Mouse (Mus musculus) cortical plate, adult 2 months (tissue): ENCODE measurements at regions not wholly inside any gene's neighbourhood (a gene's known extent, or its start where the extent isn't known, plus 50 kb on each side); places are given as distances from the start of the nearest gene placed in this dataset.

Source experiments
- H3K27ac ChIP-seq: fragments of 200-500 bp; 2 replicates; pipeline ENCODE4 v1.5.1; 2012; ENCODE audit warnings: low read length, control low read depth, inconsistent platforms; ENCODE audit not compliant: insufficient read depth
- H3K4me1 ChIP-seq: fragments of 200-500 bp; 2 replicates; pipeline ENCODE4 v1.6.1; 2011; ENCODE audit warnings: low read length; ENCODE audit not compliant: control insufficient read depth, insufficient read depth
- H3K4me3 ChIP-seq: fragments of 200-500 bp; 2 replicates; pipeline ENCODE4 v1.5.1; 2011; ENCODE audit warnings: mild to moderate bottlenecking, low read length, control low read depth; ENCODE audit not compliant: insufficient read depth
- CTCF ChIP-seq: fragments of 200-500 bp; IDR thresholded peaks from 2 replicates; pipeline ENCODE4 v1.5.1; 2011; ENCODE audit warnings: mild to moderate bottlenecking, control low read depth, low read length; ENCODE audit not compliant: insufficient read depth; ENCODE audit errors: extremely low read depth
- POLR2A ChIP-seq: fragments of 200-500 bp; IDR thresholded peaks from 2 replicates; pipeline ENCODE4 v1.6.1; 2011; ENCODE audit warnings: mild to moderate bottlenecking, low read length, control low read depth; ENCODE audit not compliant: insufficient read depth; ENCODE audit errors: extremely low read depth

- no peak overlapping the region for H3K4me3 ChIP-seq
- 0 out of 2 replicates have a peak, but pooled peaks cover 1% of the 10 kb centered on the region for H3K4me1 ChIP-seq
- H3K27ac ChIP-seq = 0 out of 2 replicates have a peak overlapping the region, but pooled peaks have one; percentile 59
- TF ChIP-seq CTCF (no peak), POLR2A (0 out of 2 replicates have a peak, but pooled peaks have one; percentile 37)
Measured at GRCm38 (mm10) chr3:120865036-120865435, 306.5 kb downstream of the Rwdd3 start.

- H3K4me1 ChIP-seq = 0 out of 2 replicates have a peak, but pooled peaks cover 1% of the 10 kb centered on the region
- no peak for TF ChIP-seq POLR2A
- no peak for TF ChIP-seq CTCF
- no peak overlapping the region for H3K27ac ChIP-seq
- H3K4me3 ChIP-seq = no peak overlapping the region
Measured at GRCm38 (mm10) chr3:120861641-120862040, 309.9 kb downstream of the Rwdd3 start.

GRCm38 (mm10) chr3:120858281-120858680, 313.2 kb downstream of the Rwdd3 start:
- no peak for TF ChIP-seq POLR2A
- TF ChIP-seq CTCF = no peak
- no peak overlapping the region for H3K27ac ChIP-seq
- H3K4me3 ChIP-seq = no peak overlapping the region
- no peaks in the 10 kb centered on the region for H3K4me1 ChIP-seq

- TF ChIP-seq POLR2A (no peak), CTCF (no peak)
- H3K4me1 ChIP-seq = no peaks in the 10 kb centered on the region
- H3K27ac ChIP-seq = no peak overlapping the region
- no peak overlapping the region for H3K4me3 ChIP-seq
Measured at GRCm38 (mm10) chr3:120854322-120854721, 317.2 kb downstream of the Rwdd3 start.

GRCm38 (mm10) chr3:120843623-120844022, 327.9 kb downstream of the Rwdd3 start:
- H3K4me1 ChIP-seq = no peaks in the 10 kb centered on the region
- no peak for TF ChIP-seq POLR2A
- TF ChIP-seq CTCF = no peak
- H3K4me3 ChIP-seq = no peak overlapping the region
- H3K27ac ChIP-seq = no peak overlapping the region

- TF ChIP-seq CTCF = no peak
- TF ChIP-seq POLR2A = no peak
- Histone ChIP-seq H3K27ac (no peak overlapping the region), H3K4me1 (no peaks in the 10 kb centered on the region), H3K4me3 (no peak overlapping the region)
Measured at GRCm38 (mm10) chr3:120823536-120823935, 348.0 kb downstream of the Rwdd3 start.

- Histone ChIP-seq H3K27ac (no peak overlapping the region), H3K4me1 (no peaks in the 10 kb centered on the region), H3K4me3 (no peak overlapping the region)
- TF ChIP-seq CTCF (no peak), POLR2A (no peak)
Measured at GRCm38 (mm10) chr3:120811901-120812300, 359.6 kb downstream of the Rwdd3 start.

- H3K4me1 ChIP-seq = no peaks in the 10 kb centered on the region
- TF ChIP-seq POLR2A (no peak), CTCF (no peak)
Measured at GRCm38 (mm10) chr3:120810527-120810926, 361.0 kb downstream of the Rwdd3 start.

GRCm38 (mm10) chr3:120810048-120810447, 361.4 kb downstream of the Rwdd3 start:
- H3K27ac ChIP-seq = no peak overlapping the region
- H3K4me3 ChIP-seq = no peak overlapping the region
- H3K4me1 ChIP-seq = no peaks in the 10 kb centered on the region
- TF ChIP-seq CTCF (no peak), POLR2A (no peak)

More at GRCm38 (mm10) chr3:120810527-120810926, 361.0 kb downstream of the Rwdd3 start:
- Histone ChIP-seq H3K27ac (no peak overlapping the region), H3K4me3 (no peak overlapping the region)

GRCm38 (mm10) chr3:120786659-120787058, 384.8 kb downstream of the Rwdd3 start:
- peak overlapping the region; percentile 5; the same call in 1 of the 2 replicates for H3K27ac ChIP-seq
- H3K4me3 ChIP-seq = no peak overlapping the region
- H3K4me1 ChIP-seq = peaks cover 4% of the 10 kb centered on the region; the same call in 1 of the 2 replicates
- TF ChIP-seq CTCF = no peak
- no peak for TF ChIP-seq POLR2A
